Mouse (Mus musculus) olfactory bulb, adult 2 months (tissue): ENCODE data around the gene Pla2r1.

Experiments
- CTCF ChIP-seq: fragments of 200-500 bp; IDR thresholded peaks from 2 replicates; pipeline ENCODE4 v1.5.1; 2012; ENCODE audit warnings: low read depth, mild to moderate bottlenecking, low read length, moderate library complexity; ENCODE audit not compliant: insufficient read depth
- POLR2A ChIP-seq: fragments of 200-500 bp; IDR thresholded peaks from 2 replicates; pipeline ENCODE4 v1.6.1; 2012; ENCODE audit warnings: mild to moderate bottlenecking, low read depth, low read length, moderate library complexity; ENCODE audit not compliant: insufficient read depth

GRCm38 (mm10) chr2:60367871-60368270 is 185.2 kb downstream of the Pla2r1 start:
- TF ChIP-seq POLR2A, result no peak
- no peak for TF ChIP-seq CTCF
